Mouse (Mus musculus) G1E (cell line): ENCODE measurements around the gene Gak. TPM values are rescaled to one million over a fixed set of nuclear protein-coding genes. Genes with fewer than 3 reads are reported as not detected.

Source experiments
- ATAC-seq: 2 replicates; pipeline ENCODE4 v1.8.0; 2016; ENCODE audit warnings: mild to moderate bottlenecking; ENCODE audit not compliant: insufficient number of reproducible peaks, poor library complexity, low FRiP score, severe bottlenecking; ENCODE audit errors: extremely low read depth
- DNase-seq: peaks from one replicate; pipeline ENCODE4 v3.0.0; 2012; ENCODE audit warnings: low spot score
- H3K27me3 ChIP-seq: 2 replicates; pipeline ENCODE4 v1.6.1; 2012; ENCODE audit warnings: mild to moderate bottlenecking, low read length, inconsistent platforms; ENCODE audit not compliant: insufficient read depth
- H3K36me3 ChIP-seq: replicated peaks from 2 replicates; pipeline ENCODE3; 2012; ENCODE audit warnings: mild to moderate bottlenecking, inconsistent platforms
- H3K4me1 ChIP-seq: 2 replicates; pipeline ENCODE4 v1.6.1; 2012; ENCODE audit warnings: low read depth, low read length, inconsistent platforms, mixed read lengths; ENCODE audit not compliant: insufficient read depth
- H3K4me3 ChIP-seq: 2 replicates; pipeline ENCODE4 v1.5.1; 2012; ENCODE audit warnings: low read depth, mild to moderate bottlenecking, inconsistent platforms, low read length, moderate library complexity, mixed read lengths
- H3K9me3 ChIP-seq: replicated peaks from 2 replicates; pipeline ENCODE4 v1.6.1; 2012; ENCODE audit warnings: inconsistent platforms
- CTCF ChIP-seq: IDR thresholded peaks from 2 replicates; pipeline ENCODE4 v1.5.1; 2012; ENCODE audit warnings: low read depth, low read length, inconsistent platforms, mixed read lengths
- GATA1 ChIP-seq: IDR thresholded peaks from 2 replicates; pipeline ENCODE4 v1.6.1; 2012; ENCODE audit warnings: borderline replicate concordance, low read length, inconsistent platforms, mixed read lengths
- GATA2 ChIP-seq: IDR thresholded peaks from 2 replicates; pipeline ENCODE4 v1.6.1; 2012; ENCODE audit warnings: low read depth, low read length, inconsistent platforms, borderline replicate concordance
- POLR2AphosphoS5 ChIP-seq: IDR thresholded peaks from 2 replicates; pipeline ENCODE4 v1.6.1; 2012; ENCODE audit warnings: low read depth, low read length, inconsistent platforms; ENCODE audit not compliant: insufficient replicate concordance
- TAL1 ChIP-seq: conservative IDR thresholded peaks from 2 replicates; pipeline ENCODE4 v1.6.1; 2012; ENCODE audit warnings: low read depth, low read length, inconsistent platforms, mixed read lengths
- polyA plus RNA-seq: library from polyadenylated mRNA; stranded (reverse); fragments of >175 nt; gene quantifications from 2 replicates; pipeline ENCODE4 v1.2.3, GENCODE M21; 2012
- total RNA-seq, 2 experiments: library from RNA; stranded (forward) in 1 of 2; stranded (reverse) in 1 of 2; fragments of 200-1000 nt in 1 of 2; fragments of >200 nt in 1 of 2; fragmentation: Nextera tagmentation in 1 of 2; gene quantifications; 2 replicates each; pipeline ENCODE4 v1.2.3; 2014 to 2017

The Gak gene
- total and polyA plus RNA-seq, 3 experiments, result 96.4 to 124 (median 108) TPM

GRCm38 (mm10) chr5:108610426-108610825, 19.1 kb downstream of the Gak start:
- peaks cover 97% of the 10 kb centered on the region for H3K36me3 ChIP-seq
- H3K4me1 ChIP-seq, result peaks cover 4% of the 10 kb centered on the region; the same call in 1 of the 2 replicates
- no peak for ATAC-seq
- no peaks in the 10 kb centered on the region for H3K27me3 ChIP-seq
- no peak for DNase-seq
- TF ChIP-seq GATA2, result no peak
- no peak for TF ChIP-seq CTCF
- TF ChIP-seq POLR2AphosphoS5, result no peak
- no peak for TF ChIP-seq TAL1
- no peak for TF ChIP-seq GATA1
- no peaks in the 10 kb centered on the region for H3K9me3 ChIP-seq
- no peak overlapping the region for H3K4me3 ChIP-seq

- no peak for TF ChIP-seq POLR2AphosphoS5
- TF ChIP-seq GATA1, result no peak
- TF ChIP-seq TAL1, result no peak
- no peak for TF ChIP-seq CTCF
- no peak for TF ChIP-seq GATA2
- Histone ChIP-seq H3K9me3 (no peaks in the 10 kb centered on the region), H3K4me3 (no peak overlapping the region), H3K4me1 (no peaks in the 10 kb centered on the region), H3K36me3 (peaks cover 99% of the 10 kb centered on the region), H3K27me3 (no peaks in the 10 kb centered on the region)
- ATAC-seq (no peak), DNase-seq (no peak)
Observed at GRCm38 (mm10) chr5:108602537-108602936, 27.0 kb downstream of the Gak start.

- no peaks in the 10 kb centered on the region for H3K27me3 ChIP-seq
- peaks cover 99% of the 10 kb centered on the region for H3K36me3 ChIP-seq
- DNase-seq (no peak), ATAC-seq (no peak)
- H3K9me3 ChIP-seq, result no peaks in the 10 kb centered on the region
- no peak overlapping the region for H3K4me3 ChIP-seq
- no peaks in the 10 kb centered on the region for H3K4me1 ChIP-seq
- TF ChIP-seq CTCF (no peak), POLR2AphosphoS5 (no peak), GATA2 (no peak), TAL1 (no peak), GATA1 (no peak)
Observed at GRCm38 (mm10) chr5:108599923-108600322, 29.6 kb downstream of the Gak start.

- ATAC-seq, result no peak
- no peak for TF ChIP-seq CTCF
- TF ChIP-seq POLR2AphosphoS5, result no peak
- Histone ChIP-seq H3K4me1 (no peaks in the 10 kb centered on the region), H3K27me3 (no peaks in the 10 kb centered on the region), H3K9me3 (no peaks in the 10 kb centered on the region), H3K4me3 (no peak overlapping the region), H3K36me3 (peaks cover 92% of the 10 kb centered on the region)
- no peak for DNase-seq
Observed at GRCm38 (mm10) chr5:108581361-108581891, 48.1 kb downstream of the Gak start.

- no peaks in the 10 kb centered on the region for H3K27me3 ChIP-seq
- H3K36me3 ChIP-seq, result peaks cover 100% of the 10 kb centered on the region
- ATAC-seq (no peak), DNase-seq (no peak)
- H3K4me3 ChIP-seq, result no peak overlapping the region
- H3K9me3 ChIP-seq, result no peaks in the 10 kb centered on the region
- no peak for TF ChIP-seq POLR2AphosphoS5
- TF ChIP-seq TAL1, result no peak
- TF ChIP-seq GATA2, result no peak
- no peak for TF ChIP-seq GATA1
- TF ChIP-seq CTCF, result no peak
- no peaks in the 10 kb centered on the region for H3K4me1 ChIP-seq
Observed at GRCm38 (mm10) chr5:108573054-108573453, 56.5 kb downstream of the Gak start.

GRCm38 (mm10) chr5:108570991-108571390, 58.6 kb downstream of the Gak start:
- ATAC-seq (no peak), DNase-seq (no peak)
- H3K36me3 ChIP-seq, result peaks cover 100% of the 10 kb centered on the region
- no peaks in the 10 kb centered on the region for H3K9me3 ChIP-seq
- H3K27me3 ChIP-seq, result no peaks in the 10 kb centered on the region
- TF ChIP-seq TAL1 (no peak), POLR2AphosphoS5 (no peak), GATA2 (no peak), GATA1 (no peak), CTCF (no peak)
- H3K4me1 ChIP-seq, result no peaks in the 10 kb centered on the region
- H3K4me3 ChIP-seq, result no peak overlapping the region

GRCm38 (mm10) chr5:108567104-108567503, 62.5 kb downstream of the Gak start:
- no peak for DNase-seq

More at GRCm38 (mm10) chr5:108567104-108567503, 62.5 kb downstream of the Gak start:
- H3K36me3 ChIP-seq, result peaks cover 75% of the 10 kb centered on the region
- H3K4me3 ChIP-seq, result no peak overlapping the region
- H3K27me3 ChIP-seq, result no peaks in the 10 kb centered on the region
- TF ChIP-seq TAL1, result no peak
- H3K4me1 ChIP-seq, result no peaks in the 10 kb centered on the region
- ATAC-seq, result no peak
- H3K9me3 ChIP-seq, result no peaks in the 10 kb centered on the region
